Mouse (Mus musculus) limb, embryonic 14.5 days (tissue): ENCODE measurements at regions not wholly inside any gene's neighbourhood (a gene's known extent, or its start where the extent isn't known, plus 50 kb on each side); places are given as distances from the start of the nearest gene placed in this dataset.

Experiments
- ATAC-seq: fragments of 200-750 bp; cut with Nextera tagmentation; 2 replicates; pipeline ENCODE4 v1.8.0; 2017; ENCODE audit warnings: low read depth, moderate number of reproducible peaks, moderate TSS enrichment; ENCODE audit not compliant: low FRiP score
- DNase-seq: peaks from one replicate; pipeline ENCODE4 v3.0.0-alpha.2; 2015; ENCODE audit warnings: low spot score
- H3K27ac ChIP-seq: fragments of 300-500 bp; sonication (generic); replicated peaks from 2 replicates; pipeline ENCODE4 v1.5.1; 2014; ENCODE audit warnings: low read depth, mild to moderate bottlenecking, low read length, moderate library complexity, mixed read lengths
- H3K27me3 ChIP-seq: fragments of 300-500 bp; sonication (generic); 2 replicates; pipeline ENCODE4 v1.6.1; 2014; ENCODE audit warnings: low read length, mixed read lengths; ENCODE audit not compliant: control insufficient read depth, insufficient read depth
- H3K36me3 ChIP-seq: fragments of 300-500 bp; sonication (generic); 2 replicates; pipeline ENCODE4 v1.6.1; 2014; ENCODE audit warnings: mild to moderate bottlenecking, low read length, moderate library complexity, mixed read lengths; ENCODE audit not compliant: control insufficient read depth, insufficient read depth
- H3K4me1 ChIP-seq: fragments of 300-500 bp; sonication (generic); 2 replicates; pipeline ENCODE4 v1.6.1; 2014; ENCODE audit warnings: antibody characterized with exemption, low read length, mixed read lengths; ENCODE audit not compliant: control insufficient read depth, insufficient read depth
- H3K4me2 ChIP-seq: fragments of 300-500 bp; sonication (generic); replicated peaks from 2 replicates; pipeline ENCODE4 v1.6.1; 2014; ENCODE audit warnings: low read depth, mild to moderate bottlenecking, low read length, moderate library complexity; ENCODE audit not compliant: severe bottlenecking
- H3K4me3 ChIP-seq: fragments of 300-500 bp; sonication (generic); replicated peaks from 2 replicates; pipeline ENCODE4 v1.5.1; 2014; ENCODE audit warnings: low read length
- H3K9ac ChIP-seq: fragments of 300-500 bp; sonication (generic); 2 replicates; pipeline ENCODE4 v1.6.1; 2014; ENCODE audit warnings: mild to moderate bottlenecking, low read depth, low read length, moderate library complexity; ENCODE audit not compliant: severe bottlenecking
- H3K9me3 ChIP-seq: fragments of 300-500 bp; sonication (generic); 2 replicates; pipeline ENCODE4 v1.6.1; 2016; ENCODE audit warnings: low read length; ENCODE audit not compliant: control insufficient read depth
- POLR2A ChIP-seq: fragments of 200-500 bp; IDR thresholded peaks from 2 replicates; pipeline ENCODE4 v1.8.0; 2012; ENCODE audit warnings: inconsistent platforms, mild to moderate bottlenecking, moderate library complexity, borderline replicate concordance; ENCODE audit not compliant: insufficient read depth, insufficient read length; ENCODE audit errors: extremely low read depth
- WGBS: fragments of 180-500 bp; shearing (Covaris S2); extraction: QIAGEN DNeasy Blood & Tissue Kit; methylation state at CpG from one replicate; pipeline ENCODE4 v1.1.7; 2014; 5-methylcytosine and 5-hydroxymethylcytosine counted together

DNA sequence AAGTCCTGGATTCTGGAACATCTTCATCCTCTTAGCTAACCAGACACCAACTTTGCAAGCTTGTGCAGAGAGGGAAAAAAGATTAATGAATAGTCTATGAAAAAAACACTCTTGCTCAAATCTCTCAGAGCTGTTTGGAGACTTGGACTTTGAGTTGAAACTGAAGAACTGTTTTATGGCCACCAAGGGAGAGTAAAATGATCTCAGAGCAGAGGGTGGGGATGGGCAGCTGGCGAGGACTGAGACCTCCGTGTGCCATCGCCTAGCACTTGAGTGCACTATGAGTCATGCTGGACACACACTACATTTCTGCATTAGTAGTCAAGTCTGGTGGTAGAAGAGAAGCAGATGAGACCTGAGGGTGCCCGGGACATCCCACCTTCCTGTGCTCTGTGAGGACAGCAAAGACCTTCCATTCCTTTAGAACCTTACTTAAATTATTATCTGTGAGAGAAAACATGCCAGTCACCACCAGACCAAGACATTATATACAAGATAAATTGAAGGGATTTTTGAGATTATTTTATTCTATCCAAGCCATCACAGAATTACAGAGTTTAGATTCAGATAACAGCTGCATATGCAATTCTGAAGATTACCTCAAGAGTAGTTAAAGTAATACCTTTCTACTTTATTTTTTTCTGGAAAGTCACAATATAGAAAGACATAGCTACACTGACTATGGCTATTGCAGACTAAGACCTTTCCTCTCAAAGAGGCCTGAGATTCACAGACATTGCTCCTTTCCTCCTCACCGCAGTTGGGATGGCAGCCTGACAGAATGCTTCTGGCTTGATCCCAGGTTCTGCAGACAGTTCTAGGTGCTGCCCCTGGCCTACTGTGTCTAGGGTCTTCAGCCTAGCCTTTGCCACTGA, 125.0 kb upstream of the Speer4f2 start:
- no peak overlapping the region for H3K4me2 ChIP-seq
- no peaks in the 10 kb centered on the region for H3K4me1 ChIP-seq
- TF ChIP-seq POLR2A: no peak
- no peak overlapping the region for H3K4me3 ChIP-seq
- no peaks in the 10 kb centered on the region for H3K36me3 ChIP-seq
- H3K27me3 ChIP-seq: no peaks in the 10 kb centered on the region
- H3K9me3 ChIP-seq: no peaks in the 10 kb centered on the region
- DNase-seq (peak; percentile 20), ATAC-seq (no peak)
- H3K27ac ChIP-seq: no peak overlapping the region
- no peak overlapping the region for H3K9ac ChIP-seq
- WGBS: 73% methylated on average over 5 of the region's 5 CpGs

DNA sequence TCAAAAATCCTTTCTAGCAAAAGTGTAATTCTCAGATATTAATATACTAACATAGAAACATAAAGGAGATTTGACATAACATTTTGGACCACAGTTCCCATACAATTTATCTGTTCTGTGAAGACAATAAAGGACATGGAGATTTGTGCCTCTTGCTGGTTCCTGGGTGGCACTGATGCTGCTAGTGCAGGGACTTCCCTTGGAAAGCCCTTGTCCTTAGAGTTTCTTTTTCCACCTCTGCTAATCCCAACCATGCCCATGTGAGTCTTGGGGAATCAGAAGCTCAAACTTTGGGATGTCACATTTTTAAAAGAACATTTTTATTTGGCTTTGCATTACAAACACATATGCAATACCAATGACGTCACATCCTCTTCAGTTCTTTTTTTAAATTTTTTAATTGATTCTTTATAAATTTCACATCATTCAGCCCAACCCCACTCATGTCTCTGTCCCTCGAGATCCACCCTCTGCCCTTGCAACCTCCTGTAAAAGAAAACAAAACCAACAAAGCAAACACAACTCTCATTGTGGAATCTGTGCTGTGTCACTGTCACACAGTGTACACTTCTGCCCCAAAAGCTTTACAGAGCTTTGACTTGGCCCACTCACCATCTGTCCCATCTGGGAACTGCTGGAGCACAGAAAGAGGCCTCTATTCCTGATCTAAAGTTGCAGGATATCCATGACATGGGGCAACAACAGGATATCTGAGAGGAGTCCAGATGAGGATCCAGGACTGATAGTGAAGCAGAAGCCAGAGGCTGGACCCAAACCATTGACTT, 112.2 kb upstream of the Speer4f2 start:
- Histone ChIP-seq H3K4me3 (no peak overlapping the region), H3K27me3 (no peaks in the 10 kb centered on the region), H3K4me1 (no peaks in the 10 kb centered on the region), H3K27ac (no peak overlapping the region), H3K9ac (no peak overlapping the region), H3K36me3 (no peaks in the 10 kb centered on the region), H3K9me3 (no peaks in the 10 kb centered on the region), H3K4me2 (no peak overlapping the region)
- TF ChIP-seq POLR2A: no peak
- DNase-seq: no peak
- no peak for ATAC-seq
- 78% methylated on average over 2 of the region's 2 CpGs for WGBS

DNA sequence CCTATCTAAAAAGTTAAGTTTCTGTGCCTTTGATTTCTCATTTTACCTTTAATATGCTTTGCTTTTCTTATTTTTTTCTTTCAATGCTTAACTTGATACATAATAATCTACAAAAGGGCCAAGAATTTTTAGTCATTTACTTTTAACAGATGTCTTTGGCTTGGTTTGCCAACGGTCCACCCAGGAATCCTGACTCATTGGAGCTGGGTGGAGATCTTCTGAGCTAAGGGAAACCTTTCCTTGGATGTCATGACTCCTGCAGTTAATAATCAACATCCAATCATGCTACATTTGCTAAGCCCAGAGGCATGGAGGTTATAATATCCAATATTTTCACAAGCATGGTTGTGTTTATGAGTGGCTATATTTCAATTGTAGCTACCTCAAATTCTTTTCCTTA, 110.9 kb upstream of the Speer4f2 start:
- no peak overlapping the region for H3K27ac ChIP-seq
- H3K4me1 ChIP-seq: no peaks in the 10 kb centered on the region
- H3K27me3 ChIP-seq: no peaks in the 10 kb centered on the region
- H3K9ac ChIP-seq: no peak overlapping the region
- DNase-seq: no peak
- no peak overlapping the region for H3K4me3 ChIP-seq
- no peaks in the 10 kb centered on the region for H3K36me3 ChIP-seq
- no peak overlapping the region for H3K4me2 ChIP-seq
- H3K9me3 ChIP-seq: no peaks in the 10 kb centered on the region
- 60% methylated on average over 1 of the region's 1 CpGs for WGBS
- no peak for ATAC-seq
- TF ChIP-seq POLR2A: no peak

DNA sequence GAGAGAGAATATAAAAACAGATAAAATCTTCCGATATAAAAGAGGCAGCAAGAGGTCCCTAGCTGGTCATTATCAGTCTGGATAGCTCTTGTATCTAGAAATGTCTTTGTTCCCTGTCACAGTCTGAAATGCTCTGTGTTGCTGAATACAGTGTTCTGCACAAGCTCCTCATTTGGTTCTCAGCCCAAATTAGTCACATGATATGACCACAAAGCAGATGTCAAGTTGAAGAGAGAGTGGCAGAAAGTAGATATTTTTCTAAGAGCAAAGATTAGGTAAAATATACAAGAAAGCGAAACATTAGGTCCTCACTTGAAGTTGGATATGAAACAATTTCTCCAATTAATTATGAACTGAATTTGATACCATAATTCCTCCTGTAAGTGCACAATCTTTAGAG, 101.8 kb upstream of the Speer4f2 start:
- ATAC-seq: no peak
- WGBS: 83% methylated on average over 2 of the region's 2 CpGs
- TF ChIP-seq POLR2A: no peak
- DNase-seq: no peak
- Histone ChIP-seq H3K9ac (no peak overlapping the region), H3K9me3 (no peaks in the 10 kb centered on the region), H3K27me3 (no peaks in the 10 kb centered on the region), H3K4me1 (no peaks in the 10 kb centered on the region), H3K4me2 (no peak overlapping the region), H3K27ac (no peak overlapping the region), H3K36me3 (no peaks in the 10 kb centered on the region), H3K4me3 (no peak overlapping the region)

DNA sequence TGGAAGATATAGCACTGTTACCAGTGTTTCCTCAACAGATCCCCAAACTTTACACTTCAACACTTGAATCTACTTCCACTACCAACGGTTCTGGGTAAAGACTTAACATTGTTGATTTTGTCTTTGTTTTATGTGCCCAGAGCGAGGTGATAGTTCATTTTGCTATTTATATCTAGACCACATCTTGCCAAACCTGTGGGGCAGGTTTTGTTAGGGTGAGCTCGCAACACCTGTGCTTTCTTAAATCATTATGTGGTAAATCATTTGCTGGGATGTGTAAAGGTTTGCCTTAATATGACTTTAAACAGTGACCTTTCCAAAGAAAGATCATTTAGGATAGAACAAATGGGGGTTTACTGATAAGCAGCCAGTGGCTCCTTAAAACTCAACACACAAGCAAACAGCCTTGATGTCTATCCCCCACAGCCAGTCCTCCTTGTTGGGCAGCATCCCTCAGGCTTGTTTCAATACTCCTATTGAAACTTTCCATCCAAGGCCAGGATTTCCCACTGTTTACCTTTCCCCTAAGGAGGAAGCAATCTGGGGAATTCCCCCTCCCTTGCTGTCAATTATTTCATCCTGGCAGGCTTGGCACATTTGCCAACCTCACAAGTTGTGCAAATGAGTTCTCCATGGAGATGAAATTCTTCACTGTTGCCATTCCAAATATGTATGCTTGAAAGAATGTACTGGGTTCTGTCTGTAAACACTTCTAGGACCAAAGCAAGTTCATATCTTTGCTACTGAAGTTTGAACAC, 101.1 kb upstream of the Speer4f2 start:
- DNase-seq (no peak), ATAC-seq (no peak)
- H3K27ac ChIP-seq: no peak overlapping the region
- H3K4me3 ChIP-seq: no peak overlapping the region
- no peaks in the 10 kb centered on the region for H3K4me1 ChIP-seq
- no peaks in the 10 kb centered on the region for H3K27me3 ChIP-seq
- H3K9me3 ChIP-seq: no peaks in the 10 kb centered on the region
- no peak overlapping the region for H3K4me2 ChIP-seq
- WGBS: 72% methylated on average over 3 of the region's 3 CpGs
- no peak overlapping the region for H3K9ac ChIP-seq
- H3K36me3 ChIP-seq: no peaks in the 10 kb centered on the region
- TF ChIP-seq POLR2A: no peak
